Mouse (Mus musculus): Measurements from ENCODE around the gene Atf6.

DNA sequence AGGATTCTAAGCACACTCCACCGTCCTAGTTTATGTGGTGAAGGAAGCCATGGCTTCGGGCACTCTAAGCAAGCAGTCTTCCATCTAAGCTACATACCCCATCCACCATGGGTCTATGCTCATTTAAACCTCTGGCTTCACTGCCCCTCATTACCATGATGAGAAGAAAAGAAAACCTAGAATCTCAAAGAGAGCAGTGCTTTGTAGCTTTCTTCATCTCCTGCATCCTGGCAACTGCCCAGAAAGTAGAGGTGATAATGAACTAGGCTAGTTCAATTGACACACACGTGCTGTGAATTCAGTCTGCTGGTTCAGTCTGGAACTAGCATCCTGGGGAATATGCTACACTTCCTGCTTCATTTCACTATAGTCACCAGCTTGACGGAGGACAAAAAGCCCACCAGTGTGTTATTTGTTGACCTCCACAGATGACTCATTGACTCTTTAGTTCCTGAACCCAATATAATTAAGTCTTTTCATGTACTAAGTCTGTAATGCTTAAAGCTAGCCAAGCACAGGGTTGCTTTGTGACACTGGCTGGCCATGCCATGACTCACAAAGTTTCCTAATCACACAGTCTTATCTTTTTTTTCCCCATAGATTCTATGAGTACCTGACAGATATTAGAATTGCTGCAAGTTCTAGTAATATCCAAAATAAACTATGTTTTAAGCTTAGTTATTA, 162.5 kb downstream of the Atf6 start:
- TF ChIP-seq EP300 (IDR thresholded peaks at IDR 0.05; ENCODE audit: low read depth) (no peak), CTCF (IDR thresholded peaks at IDR 0.05; ENCODE audit: low read depth) (no peak)

Data from liver, postnatal 0 days (tissue).